Mouse (Mus musculus) testis, postnatal 14 days (tissue): ENCODE results near the gene Mettl6.
A peak's percentile ranks its signal among the peaks of the same experiment; 100 is the strongest.

Experiments
- DNase-seq: peaks from one replicate; pipeline ENCODE4 v3.0.0; 2021; ENCODE audit warnings: low spot score

The Mettl6 gene

DNA sequence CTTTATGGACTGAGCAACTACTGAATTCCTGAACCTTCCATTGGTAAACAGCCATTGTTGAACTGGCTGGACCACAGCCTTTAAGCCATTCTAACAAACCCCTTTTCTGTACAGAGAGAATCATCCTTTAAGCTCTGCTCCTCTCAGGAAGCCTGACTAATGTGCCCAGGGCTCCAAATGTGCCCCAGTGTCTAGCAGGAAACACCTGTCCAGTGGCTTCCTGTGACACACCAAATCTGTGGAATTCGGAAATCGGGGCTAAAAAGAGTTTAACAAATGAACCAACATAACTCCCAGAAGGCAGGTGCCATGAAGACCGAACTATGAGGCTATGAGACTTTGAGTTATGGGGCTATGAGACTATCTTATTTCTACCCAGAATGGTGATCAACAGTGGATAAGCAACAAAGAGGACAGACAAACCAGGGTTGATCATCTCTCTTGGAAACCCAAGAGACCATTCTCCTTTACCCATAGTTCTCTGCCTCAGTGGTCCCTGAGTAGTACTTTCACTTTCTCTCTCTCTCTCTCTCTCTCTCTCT lies 63.0 kb downstream of the Mettl6 start:
- no peak for DNase-seq

DNA sequence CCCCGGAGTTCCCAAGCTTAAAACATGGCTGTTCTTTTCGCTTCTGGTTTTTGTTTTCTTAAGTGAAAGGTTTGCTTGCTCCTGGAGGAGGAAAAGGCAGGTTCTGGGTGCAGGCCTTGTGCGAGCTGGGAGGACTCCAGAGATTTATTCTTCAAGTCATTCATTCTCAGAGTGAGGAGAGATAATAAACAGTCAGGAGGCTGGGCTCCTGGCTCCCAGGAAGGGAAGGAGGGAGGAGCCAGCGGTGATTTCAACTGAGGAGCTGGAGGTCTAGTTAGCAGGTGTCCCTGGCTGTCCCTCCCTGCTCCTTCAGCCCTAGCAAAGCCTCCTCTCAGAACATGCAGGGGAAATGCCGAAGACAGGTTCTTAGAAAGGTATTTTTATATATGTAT lies 65.8 kb downstream of the Mettl6 start:
- DNase-seq: no peak

DNA sequence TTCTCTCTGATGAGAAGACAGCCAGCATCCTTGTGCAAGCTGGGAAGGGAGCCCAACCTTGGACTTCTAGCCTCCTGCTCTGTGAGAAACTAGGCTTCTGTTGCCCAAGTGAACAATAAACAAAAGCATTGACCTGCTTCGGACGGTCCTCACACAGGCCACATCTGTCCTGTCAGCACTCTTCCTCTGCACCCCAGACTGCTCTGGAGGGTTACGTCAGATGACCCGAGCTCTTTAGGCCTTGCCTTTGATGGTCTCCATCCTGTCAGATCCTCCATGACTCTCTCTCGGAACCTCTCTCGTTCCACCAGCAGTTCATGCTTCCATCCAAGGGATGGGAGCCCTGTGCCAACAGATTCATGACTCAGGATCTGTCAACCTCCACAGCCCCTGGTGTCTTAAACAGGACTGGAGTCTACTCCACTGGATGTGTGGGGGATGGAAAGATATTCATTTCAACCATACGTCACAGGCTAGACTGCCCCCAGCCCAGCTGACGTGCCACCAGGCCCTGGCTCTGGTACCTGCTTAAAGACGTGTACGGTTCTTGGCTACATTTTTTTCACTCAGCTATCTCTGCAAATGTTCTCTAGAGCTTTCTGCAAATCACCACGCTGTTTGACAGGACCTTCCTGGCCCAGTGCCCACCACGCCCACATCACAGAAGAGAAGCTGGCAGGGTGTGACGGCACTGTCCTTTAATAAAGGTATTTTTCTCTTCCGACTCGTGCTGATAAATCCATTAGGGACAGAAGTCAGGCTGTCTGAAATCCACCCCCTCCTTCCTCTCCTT lies 66.4 kb downstream of the Mettl6 start:
- peak; percentile 74 for DNase-seq
